Mouse (Mus musculus): ENCODE measurements around the gene Htr1f. TPM values are rescaled to one million over a fixed set of nuclear protein-coding genes. Genes with fewer than 3 reads are reported as not detected.

Gene Htr1f
- not detected for total RNA-seq (2023)

GRCm38 (mm10) chr16:65105184-65105931 is at the start of gene Htr1f:
Gene Htr1f (minus strand): TSS chr16:65105854.

All from B cell, adult 67 days (primary cell).